Mouse (Mus musculus): ENCODE data around the gene Clybl. TPM values are rescaled to one million over a fixed set of nuclear protein-coding genes. Genes with fewer than 3 reads are reported as not detected.

Clybl gene
- polyA plus RNA-seq, 1 experiment from 2014 or later, result 18.9 TPM

DNA sequence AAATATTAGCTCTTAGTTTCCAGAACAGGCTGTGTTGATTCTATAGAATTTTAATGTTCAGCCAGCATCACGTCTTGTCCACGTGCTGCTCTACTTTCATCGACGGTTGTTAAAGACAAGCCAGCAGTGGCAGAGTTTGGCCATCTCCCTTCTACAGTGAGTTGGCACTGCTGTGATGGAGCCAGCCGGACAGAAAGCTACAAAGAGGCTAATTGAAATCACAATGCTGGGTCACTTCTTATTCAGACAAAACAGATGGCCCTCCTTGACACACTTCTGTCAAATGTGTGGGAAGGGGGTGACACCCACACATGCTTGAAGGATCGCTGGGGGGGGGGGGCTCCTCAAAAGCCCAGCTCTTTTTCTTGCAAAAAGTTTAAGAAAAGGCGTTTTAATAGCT is 12.6 kb upstream of the Clybl start:
- Histone ChIP-seq H3K4me1 (ENCODE audit: control insufficient read depth, insufficient read depth, low read length) (no peaks in the 10 kb centered on the region), H3K9ac (ENCODE audit: low read length) (no peak overlapping the region), H3K27me3 (replicated peaks; ENCODE audit: control insufficient read depth, insufficient read depth, low read length) (no peaks in the 10 kb centered on the region), H3K4me3 (ENCODE audit: low read depth, low read length) (no peak overlapping the region), H3K9me3 (replicated peaks; ENCODE audit: control insufficient read depth, low read length) (no peaks in the 10 kb centered on the region), H3K27ac (ENCODE audit: low read depth, low read length) (no peak overlapping the region), H3K4me2 (ENCODE audit: low read length) (no peak overlapping the region), H3K36me3 (ENCODE audit: control insufficient read depth, insufficient read depth, low read length) (0 out of 2 replicates have a peak, but pooled peaks cover 3% of the 10 kb centered on the region)
- WGBS, result 74% methylated on average over 7 of the region's 7 CpGs
- no peak for DNase-seq (ENCODE audit: low spot score)
- no peak for ATAC-seq

DNA sequence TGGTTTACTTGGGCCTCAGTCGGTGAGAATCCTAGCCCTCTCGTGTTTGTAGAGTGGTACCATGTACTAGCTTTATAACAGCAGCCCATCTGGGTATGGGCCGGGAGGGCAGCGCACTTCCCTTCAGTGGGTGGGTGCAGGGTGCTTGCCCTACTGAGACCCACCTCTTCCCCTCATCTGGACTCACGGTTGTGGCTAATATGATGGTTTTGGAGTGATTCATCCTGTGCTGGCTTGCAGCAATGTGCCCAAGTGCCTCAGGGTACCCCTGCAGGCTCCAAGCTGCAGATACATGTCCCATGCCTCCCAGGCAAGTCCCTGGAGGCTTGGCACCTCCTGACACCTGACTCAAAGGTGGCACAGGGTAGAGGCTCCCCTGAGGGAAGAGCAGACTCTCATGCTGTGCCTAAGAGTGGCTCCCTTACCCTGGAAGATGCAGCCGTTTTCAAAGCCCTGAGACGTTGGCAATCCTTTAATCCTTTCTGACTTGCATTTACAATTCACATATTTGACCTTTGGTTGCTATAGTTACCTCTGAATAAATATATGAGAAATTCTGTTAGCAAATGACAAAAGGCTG is 11.2 kb upstream of the Clybl start:
- ATAC-seq (peak; percentile 45; the same call in 1 of the 2 replicates), DNase-seq (ENCODE audit: low spot score) (no peak)
- Histone ChIP-seq H3K4me2 (ENCODE audit: low read length) (no peak overlapping the region), H3K27me3 (replicated peaks; ENCODE audit: control insufficient read depth, insufficient read depth, low read length) (no peaks in the 10 kb centered on the region), H3K36me3 (ENCODE audit: control insufficient read depth, insufficient read depth, low read length) (no peaks in the 10 kb centered on the region), H3K4me1 (ENCODE audit: control insufficient read depth, insufficient read depth, low read length) (no peaks in the 10 kb centered on the region), H3K27ac (ENCODE audit: low read depth, low read length) (no peak overlapping the region), H3K4me3 (ENCODE audit: low read depth, low read length) (no peak overlapping the region), H3K9me3 (replicated peaks; ENCODE audit: control insufficient read depth, low read length) (no peaks in the 10 kb centered on the region), H3K9ac (ENCODE audit: low read length) (no peak overlapping the region)
- 72% methylated on average over 7 of the region's 7 CpGs for WGBS

DNA sequence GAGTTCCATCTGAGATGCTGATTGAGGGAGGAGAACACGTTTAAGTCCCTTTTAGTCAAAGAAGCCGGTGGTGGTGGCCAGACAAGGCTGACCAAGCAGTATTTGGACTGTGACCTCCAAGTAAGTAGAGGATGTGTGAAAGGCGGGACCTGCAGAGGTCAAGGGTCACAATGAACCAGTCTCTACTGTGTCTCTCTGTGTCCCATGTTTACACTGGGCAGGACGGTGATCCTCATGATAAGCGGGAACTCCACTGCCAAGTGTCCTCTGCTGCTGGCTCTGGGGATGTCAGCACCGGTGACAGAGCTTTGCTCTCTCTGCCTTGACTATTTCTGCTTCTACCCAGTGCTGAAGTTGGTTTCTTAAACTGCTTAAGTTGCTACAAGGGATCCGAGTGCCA is 10.5 kb upstream of the Clybl start:
- DNase-seq (ENCODE audit: low spot score), result no peak

DNA sequence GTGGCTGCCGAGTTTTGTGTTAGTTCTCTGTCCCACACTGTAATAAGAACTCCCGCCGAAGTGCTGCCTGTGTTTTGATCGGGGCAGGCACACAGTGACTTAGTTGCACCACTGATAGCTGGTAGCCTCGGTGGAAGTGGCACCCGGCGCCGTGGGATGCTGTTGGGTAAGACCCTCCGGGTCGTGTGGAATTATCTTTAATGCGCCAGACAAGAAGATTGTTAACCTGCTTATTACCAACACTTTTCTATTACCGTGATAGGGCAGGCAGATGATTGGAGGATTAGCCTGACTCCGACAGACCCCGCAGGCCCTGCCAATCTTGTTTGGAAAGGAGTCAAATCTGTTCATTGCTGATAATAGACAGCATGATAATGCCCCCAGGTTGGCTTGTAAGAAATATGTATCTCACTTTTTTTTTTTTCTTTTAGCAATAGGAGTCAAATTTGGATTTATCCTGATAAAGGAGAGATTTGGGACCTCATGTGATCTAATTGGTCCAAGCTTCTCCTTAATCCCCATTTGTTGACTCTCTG is 5.2 kb upstream of the Clybl start:
- Histone ChIP-seq H3K27me3 (replicated peaks; ENCODE audit: control insufficient read depth, insufficient read depth, low read length) (no peaks in the 10 kb centered on the region), H3K4me3 (ENCODE audit: low read depth, low read length) (no peak overlapping the region), H3K4me2 (ENCODE audit: low read length) (no peak overlapping the region), H3K9me3 (replicated peaks; ENCODE audit: control insufficient read depth, low read length) (no peaks in the 10 kb centered on the region), H3K27ac (ENCODE audit: low read depth, low read length) (no peak overlapping the region), H3K9ac (ENCODE audit: low read length) (no peak overlapping the region), H3K36me3 (ENCODE audit: control insufficient read depth, insufficient read depth, low read length) (no peaks in the 10 kb centered on the region), H3K4me1 (ENCODE audit: control insufficient read depth, insufficient read depth, low read length) (no peaks in the 10 kb centered on the region)
- DNase-seq (ENCODE audit: low spot score), result no peak
- ATAC-seq, result no peak
- WGBS, result 82% methylated on average over 14 of the region's 14 CpGs

More for the DNA sequence above, 10.5 kb upstream of the Clybl start:
- no peaks in the 10 kb centered on the region for H3K4me1 ChIP-seq (ENCODE audit: control insufficient read depth, insufficient read depth, low read length)
- no peak overlapping the region for H3K4me2 ChIP-seq (ENCODE audit: low read length)
- H3K9me3 ChIP-seq (replicated peaks; ENCODE audit: control insufficient read depth, low read length), result no peaks in the 10 kb centered on the region
- no peaks in the 10 kb centered on the region for H3K36me3 ChIP-seq (ENCODE audit: control insufficient read depth, insufficient read depth, low read length)
- ATAC-seq, result no peak
- H3K4me3 ChIP-seq (ENCODE audit: low read depth, low read length), result no peak overlapping the region
- H3K27me3 ChIP-seq (replicated peaks; ENCODE audit: control insufficient read depth, insufficient read depth, low read length), result no peaks in the 10 kb centered on the region
- H3K27ac ChIP-seq (ENCODE audit: low read depth, low read length), result no peak overlapping the region
- H3K9ac ChIP-seq (ENCODE audit: low read length), result no peak overlapping the region
- WGBS, result 89% methylated on average over 7 of the region's 7 CpGs

DNA sequence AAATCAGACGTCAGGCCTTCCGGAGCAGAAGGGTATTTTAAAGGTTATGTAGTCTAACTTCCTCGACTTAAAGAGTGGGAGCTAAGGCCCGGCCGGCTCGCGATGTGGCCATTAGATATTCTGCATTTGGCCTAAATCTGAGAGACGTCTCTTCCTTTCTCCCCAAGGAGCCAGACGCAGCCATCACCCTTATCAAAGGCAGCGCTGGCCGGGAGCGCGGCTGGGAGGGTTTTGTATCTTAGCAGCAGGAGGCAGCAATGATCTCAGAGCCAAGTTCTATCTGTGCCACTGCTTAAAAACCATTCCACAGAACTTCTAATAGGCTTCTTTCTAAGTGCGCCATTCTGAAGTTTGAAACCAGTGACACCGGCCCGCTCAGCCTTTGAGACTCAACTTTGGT is 2.2 kb upstream of the Clybl start:
- H3K27me3 ChIP-seq (replicated peaks; ENCODE audit: control insufficient read depth, insufficient read depth, low read length), result no peaks in the 10 kb centered on the region
- H3K4me2 ChIP-seq (ENCODE audit: low read length), result no peak overlapping the region
- H3K27ac ChIP-seq (ENCODE audit: low read depth, low read length), result no peak overlapping the region
- no peaks in the 10 kb centered on the region for H3K4me1 ChIP-seq (ENCODE audit: control insufficient read depth, insufficient read depth, low read length)
- no peaks in the 10 kb centered on the region for H3K36me3 ChIP-seq (ENCODE audit: control insufficient read depth, insufficient read depth, low read length)
- 50% methylated on average over 16 of the region's 16 CpGs for WGBS
- DNase-seq (ENCODE audit: low spot score) (no peak), ATAC-seq (no peak)
- H3K9me3 ChIP-seq (replicated peaks; ENCODE audit: control insufficient read depth, low read length), result no peaks in the 10 kb centered on the region
- no peak overlapping the region for H3K4me3 ChIP-seq (ENCODE audit: low read depth, low read length)
- H3K9ac ChIP-seq (ENCODE audit: low read length), result no peak overlapping the region

DNA sequence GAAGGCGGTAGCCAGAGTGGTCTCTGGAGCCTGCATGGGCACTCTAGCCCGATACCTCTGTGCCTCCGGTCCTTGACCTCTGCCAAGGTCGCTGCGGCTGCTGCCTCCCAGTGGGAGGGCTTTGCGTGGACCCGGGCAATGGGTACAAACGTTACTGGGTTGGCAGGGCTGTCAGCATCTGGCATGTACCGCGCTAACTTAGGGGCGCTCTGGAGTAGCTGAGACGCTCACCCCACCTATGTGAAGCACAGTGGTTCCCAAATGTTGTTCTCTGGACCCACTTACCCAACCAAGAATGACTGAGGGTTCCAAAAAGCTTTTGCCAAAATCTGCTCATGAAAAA is 282 bp downstream of the Clybl start:
- DNase-seq (ENCODE audit: low spot score) (no peak), ATAC-seq (no peak)
- H3K9me3 ChIP-seq (replicated peaks; ENCODE audit: control insufficient read depth, low read length), result no peaks in the 10 kb centered on the region
- H3K27ac ChIP-seq (ENCODE audit: low read depth, low read length), result no peak overlapping the region
- H3K4me2 ChIP-seq (ENCODE audit: low read length), result peak overlapping the region; percentile 58
- 2% methylated on average over 12 of the region's 12 CpGs for WGBS
- H3K27me3 ChIP-seq (replicated peaks; ENCODE audit: control insufficient read depth, insufficient read depth, low read length), result no peaks in the 10 kb centered on the region
- H3K36me3 ChIP-seq (ENCODE audit: control insufficient read depth, insufficient read depth, low read length), result no peaks in the 10 kb centered on the region
- H3K4me3 ChIP-seq (ENCODE audit: low read depth, low read length), result peak overlapping the region; percentile 58
- H3K9ac ChIP-seq (ENCODE audit: low read length), result peak overlapping the region; percentile 62
- no peaks in the 10 kb centered on the region for H3K4me1 ChIP-seq (ENCODE audit: control insufficient read depth, insufficient read depth, low read length)

DNA sequence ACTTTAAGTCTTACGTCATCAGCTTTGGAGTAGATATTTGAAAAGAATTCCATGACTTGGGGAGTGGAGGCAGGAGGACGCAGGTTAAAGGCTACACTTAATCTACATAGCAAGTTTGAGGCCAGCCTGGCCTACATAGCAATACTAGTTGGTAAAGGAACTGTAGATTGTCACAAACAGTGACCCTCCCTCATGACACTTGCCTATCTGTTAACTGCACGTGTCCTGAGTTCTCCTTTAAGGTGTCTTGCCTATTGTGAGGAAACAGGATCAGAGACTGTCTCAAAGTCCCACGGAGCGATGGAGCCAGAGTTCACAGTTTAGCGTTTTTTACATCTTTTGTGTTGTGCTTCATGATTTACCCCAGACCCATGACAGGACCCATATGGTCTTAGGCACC is 716 bp downstream of the Clybl start:
- WGBS, result 76% methylated on average over 6 of the region's 6 CpGs
- no peaks in the 10 kb centered on the region for H3K36me3 ChIP-seq (ENCODE audit: control insufficient read depth, insufficient read depth, low read length)
- no peaks in the 10 kb centered on the region for H3K9me3 ChIP-seq (replicated peaks; ENCODE audit: control insufficient read depth, low read length)
- H3K4me3 ChIP-seq (ENCODE audit: low read depth, low read length), result no peak overlapping the region; the same call in 1 of the 2 replicates
- no peak overlapping the region for H3K9ac ChIP-seq (ENCODE audit: low read length)
- H3K27me3 ChIP-seq (replicated peaks; ENCODE audit: control insufficient read depth, insufficient read depth, low read length), result no peaks in the 10 kb centered on the region
- H3K27ac ChIP-seq (ENCODE audit: low read depth, low read length), result no peak overlapping the region
- ATAC-seq (no peak), DNase-seq (ENCODE audit: low spot score) (no peak)
- H3K4me2 ChIP-seq (ENCODE audit: low read length), result peak overlapping the region; percentile 58
- no peaks in the 10 kb centered on the region for H3K4me1 ChIP-seq (ENCODE audit: control insufficient read depth, insufficient read depth, low read length)

DNA sequence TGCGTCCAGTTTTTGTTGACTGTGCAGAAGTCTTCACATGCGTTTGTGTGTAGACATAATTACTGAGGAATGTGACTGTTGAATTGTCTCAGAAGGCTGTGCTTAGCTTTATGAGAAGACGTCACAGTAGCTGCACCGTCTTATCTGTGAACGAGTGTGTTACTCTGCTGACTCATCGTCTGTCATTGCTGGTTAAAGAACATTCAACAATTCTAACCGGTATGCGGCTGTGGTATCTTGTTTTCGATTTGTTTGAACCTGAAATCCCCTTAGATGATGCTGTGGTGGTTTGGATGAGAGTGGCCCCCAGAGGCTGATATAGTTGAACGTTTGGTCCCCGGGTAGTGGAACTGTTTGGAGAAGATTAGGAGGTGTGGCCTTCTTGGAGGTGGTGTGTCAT is 2.5 kb downstream of the Clybl start:
- Histone ChIP-seq H3K9ac (ENCODE audit: low read length) (no peak overlapping the region), H3K27me3 (replicated peaks; ENCODE audit: control insufficient read depth, insufficient read depth, low read length) (no peaks in the 10 kb centered on the region), H3K27ac (ENCODE audit: low read depth, low read length) (no peak overlapping the region), H3K4me3 (ENCODE audit: low read depth, low read length) (no peak overlapping the region), H3K9me3 (replicated peaks; ENCODE audit: control insufficient read depth, low read length) (no peaks in the 10 kb centered on the region), H3K4me2 (ENCODE audit: low read length) (no peak overlapping the region), H3K36me3 (ENCODE audit: control insufficient read depth, insufficient read depth, low read length) (no peaks in the 10 kb centered on the region), H3K4me1 (ENCODE audit: control insufficient read depth, insufficient read depth, low read length) (no peaks in the 10 kb centered on the region)
- 88% methylated on average over 11 of the region's 11 CpGs for WGBS
- ATAC-seq, result no peak
- no peak for DNase-seq (ENCODE audit: low spot score)

DNA sequence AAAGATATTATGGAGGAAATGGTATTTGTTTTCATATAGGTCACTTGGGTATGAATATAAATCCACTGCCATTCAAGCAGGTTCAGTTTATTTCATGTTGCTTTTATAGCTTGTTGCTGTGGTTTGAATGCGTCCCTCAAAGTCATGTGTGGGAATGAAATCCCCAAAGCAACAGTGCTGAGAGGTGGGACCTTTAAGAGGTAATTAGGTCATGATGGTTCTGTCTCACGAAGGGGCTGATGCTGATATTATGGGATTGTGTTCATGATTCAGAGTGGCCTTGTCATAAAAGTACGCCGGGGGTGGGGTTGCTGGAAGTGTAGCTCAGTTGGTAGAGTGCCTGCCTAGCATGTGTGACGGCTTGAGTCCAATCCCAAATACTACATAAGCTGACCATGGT is 6.7 kb downstream of the Clybl start:
- Histone ChIP-seq H3K4me2 (ENCODE audit: low read length) (no peak overlapping the region), H3K4me3 (ENCODE audit: low read depth, low read length) (no peak overlapping the region), H3K36me3 (ENCODE audit: control insufficient read depth, insufficient read depth, low read length) (no peaks in the 10 kb centered on the region), H3K27me3 (replicated peaks; ENCODE audit: control insufficient read depth, insufficient read depth, low read length) (no peaks in the 10 kb centered on the region), H3K9ac (ENCODE audit: low read length) (no peak overlapping the region), H3K27ac (ENCODE audit: low read depth, low read length) (no peak overlapping the region), H3K9me3 (replicated peaks; ENCODE audit: control insufficient read depth, low read length) (no peaks in the 10 kb centered on the region; the same call in 1 of the 2 replicates), H3K4me1 (ENCODE audit: control insufficient read depth, insufficient read depth, low read length) (no peaks in the 10 kb centered on the region)
- WGBS, result 93% methylated on average over 5 of the region's 5 CpGs
- ATAC-seq (no peak), DNase-seq (ENCODE audit: low spot score) (no peak)
